Mouse (Mus musculus) kidney, embryonic 16.5 days (tissue): ENCODE results near the gene Chd9. TPM values are rescaled to one million over a fixed set of nuclear protein-coding genes. Genes with fewer than 3 reads are reported as not detected.

ENCODE experiments used
- ATAC-seq: fragments of 200-750 bp; cut with Nextera tagmentation; 2 replicates; pipeline ENCODE4 v1.8.0; 2017; ENCODE audit warnings: moderate TSS enrichment; ENCODE audit not compliant: low FRiP score, low TSS enrichment
- H3K27ac ChIP-seq: fragments of 300-500 bp; sonication (generic); 2 replicates; pipeline ENCODE4 v1.5.1; 2014; ENCODE audit warnings: low read length
- H3K27me3 ChIP-seq: fragments of 300-500 bp; sonication (generic); 2 replicates; pipeline ENCODE4 v1.6.1; 2014; ENCODE audit warnings: low read length, control low read depth, mixed read lengths; ENCODE audit not compliant: insufficient read depth
- H3K36me3 ChIP-seq: fragments of 300-500 bp; sonication (generic); 2 replicates; pipeline ENCODE4 v1.6.1; 2014; ENCODE audit warnings: low read length, control low read depth, mixed read lengths; ENCODE audit not compliant: insufficient read depth
- H3K4me1 ChIP-seq: fragments of 300-500 bp; sonication (generic); 2 replicates; pipeline ENCODE4 v1.6.1; 2014; ENCODE audit warnings: low read length, control low read depth, mixed read lengths; ENCODE audit not compliant: insufficient read depth
- H3K4me2 ChIP-seq: fragments of 300-500 bp; sonication (generic); replicated peaks from 2 replicates; pipeline ENCODE4 v1.6.1; 2014; ENCODE audit warnings: low read depth, low read length
- H3K4me3 ChIP-seq: fragments of 300-500 bp; sonication (generic); 2 replicates; pipeline ENCODE4 v1.5.1; 2014; ENCODE audit warnings: mild to moderate bottlenecking, low read length
- H3K9ac ChIP-seq: fragments of 300-500 bp; sonication (generic); replicated peaks from 2 replicates; pipeline ENCODE4 v1.6.1; 2014; ENCODE audit warnings: low read length
- H3K9me3 ChIP-seq: fragments of 300-500 bp; sonication (generic); 2 replicates; pipeline ENCODE4 v1.6.1; 2016; ENCODE audit warnings: low read length, control low read depth
- whole genome bisulfite sequencing: fragments of 180-500 bp; shearing (Covaris S2); extraction: QIAGEN DNeasy Blood & Tissue Kit; methylation state at CpG from one replicate; pipeline ENCODE4 v1.1.7; 2014; 5-methylcytosine and 5-hydroxymethylcytosine counted together
- polyA plus RNA-seq: library from polyadenylated mRNA; unstranded; fragments of >200 nt; fragmentation: Nextera tagmentation; extraction: Ambion mirVana; gene quantifications from 2 replicates; pipeline ENCODE4 v1.2.1, GENCODE M21; 2015

Chd9 gene
- polyA plus RNA-seq, 1 experiment from 2014 or later = 88.1 TPM

- H3K36me3 ChIP-seq = peaks cover 14% of the 10 kb centered on the region
- no peak overlapping the region for H3K4me3 ChIP-seq
- no peaks in the 10 kb centered on the region for H3K4me1 ChIP-seq
- no peaks in the 10 kb centered on the region for H3K27me3 ChIP-seq
- no peak overlapping the region for H3K4me2 ChIP-seq
- H3K9ac ChIP-seq = no peak overlapping the region
- H3K27ac ChIP-seq = no peak overlapping the region
- no peak for ATAC-seq
- 94% methylated on average over 12 of the region's 12 CpGs for WGBS
- H3K9me3 ChIP-seq = no peaks in the 10 kb centered on the region
Measured at GRCm38 (mm10) chr8:91077077-91077867, 249.1 kb downstream of the Chd9 start.

DNA sequence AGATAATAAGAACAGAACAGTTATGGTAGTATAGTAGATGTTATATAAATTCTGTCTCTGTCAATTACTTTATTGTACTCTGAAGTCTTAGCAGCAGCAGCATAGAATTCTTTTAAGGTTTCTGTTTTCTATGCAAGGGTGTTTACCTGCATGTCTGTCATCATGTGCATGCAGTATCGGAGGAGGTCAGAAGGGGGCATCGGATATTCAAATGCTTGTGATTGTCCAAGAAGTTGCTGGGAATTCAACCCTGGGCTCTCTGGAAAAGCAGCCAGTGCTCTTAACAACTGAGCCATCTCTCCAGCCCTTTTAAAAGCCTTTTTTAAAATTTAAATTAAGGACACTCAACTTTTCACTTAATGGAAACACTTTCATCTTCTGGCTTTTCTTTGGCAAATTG lies 251.5 kb downstream of the Chd9 start:
- no peaks in the 10 kb centered on the region for H3K4me1 ChIP-seq
- no peaks in the 10 kb centered on the region for H3K27me3 ChIP-seq
- 94% methylated on average over 2 of the region's 2 CpGs for WGBS
- no peak for ATAC-seq
- no peak overlapping the region for H3K4me2 ChIP-seq
- no peak overlapping the region for H3K4me3 ChIP-seq
- H3K9ac ChIP-seq = no peak overlapping the region
- peaks cover 17% of the 10 kb centered on the region for H3K36me3 ChIP-seq
- H3K9me3 ChIP-seq = no peaks in the 10 kb centered on the region
- no peak overlapping the region for H3K27ac ChIP-seq

DNA sequence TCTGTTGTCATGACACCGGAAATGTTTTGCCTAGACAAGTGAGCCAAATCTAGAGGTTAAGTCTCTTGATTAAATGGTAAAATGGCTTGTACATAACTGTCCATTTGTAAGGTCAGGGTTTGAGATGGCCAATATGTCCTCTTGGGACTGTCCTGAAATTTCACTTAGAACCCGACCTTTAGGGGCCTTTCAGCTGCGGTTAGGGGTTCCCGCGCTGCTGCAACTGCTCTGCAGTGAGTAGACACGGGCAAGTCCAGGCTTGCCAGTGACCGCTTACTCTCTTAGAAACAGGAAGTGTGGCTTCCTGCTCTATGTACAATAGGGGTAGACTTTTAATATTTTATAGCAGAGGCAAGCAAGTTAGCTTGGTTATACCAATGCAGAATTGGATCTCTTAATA lies 253.8 kb downstream of the Chd9 start:
- Histone ChIP-seq H3K9ac (no peak overlapping the region), H3K36me3 (peaks cover 24% of the 10 kb centered on the region), H3K27ac (peak overlapping the region; percentile 8; the same call in 1 of the 2 replicates)

DNA sequence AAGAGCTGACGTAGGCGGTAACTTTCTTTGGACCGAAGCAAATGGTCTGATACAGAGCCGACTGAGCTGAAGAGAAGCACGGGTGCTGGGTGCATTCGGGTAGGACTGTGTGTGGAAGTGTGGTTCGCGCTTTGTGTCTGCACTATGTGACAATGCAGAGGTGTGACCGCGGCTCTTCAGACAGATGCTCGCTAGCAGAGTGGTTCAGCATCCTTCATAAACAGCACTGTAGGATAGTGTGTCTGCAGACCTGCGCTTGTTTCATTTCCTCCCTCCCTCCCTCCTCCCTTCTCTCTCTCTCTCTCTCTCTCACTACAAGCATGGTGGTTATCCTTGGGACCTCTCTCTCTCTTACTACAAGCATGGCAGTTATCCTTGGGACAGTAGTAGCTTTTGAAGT lies 254.3 kb downstream of the Chd9 start:
- H3K4me2 ChIP-seq = no peak overlapping the region
- WGBS = 85% methylated on average over 12 of the region's 12 CpGs
- no peaks in the 10 kb centered on the region for H3K4me1 ChIP-seq
- no peak overlapping the region for H3K27ac ChIP-seq
- ATAC-seq = no peak
- H3K27me3 ChIP-seq = no peaks in the 10 kb centered on the region
- H3K36me3 ChIP-seq = peaks cover 26% of the 10 kb centered on the region
- no peak overlapping the region for H3K4me3 ChIP-seq
- H3K9me3 ChIP-seq = no peaks in the 10 kb centered on the region
- H3K9ac ChIP-seq = no peak overlapping the region

More for the DNA sequence above, 253.8 kb downstream of the Chd9 start:
- peak; percentile 70; the same call in 1 of the 2 replicates for ATAC-seq
- whole genome bisulfite sequencing = 65% methylated on average over 7 of the region's 7 CpGs
- H3K9me3 ChIP-seq = no peaks in the 10 kb centered on the region
- no peak overlapping the region for H3K4me2 ChIP-seq
- H3K27me3 ChIP-seq = no peaks in the 10 kb centered on the region
- no peak overlapping the region for H3K4me3 ChIP-seq
- H3K4me1 ChIP-seq = no peaks in the 10 kb centered on the region

GRCm38 (mm10) chr8:91088452-91088851 lies 260.3 kb downstream of the Chd9 start:
- Histone ChIP-seq H3K4me1 (no peaks in the 10 kb centered on the region), H3K4me3 (no peak overlapping the region), H3K27ac (no peak overlapping the region), H3K4me2 (no peak overlapping the region), H3K9ac (no peak overlapping the region), H3K36me3 (peaks cover 36% of the 10 kb centered on the region), H3K27me3 (no peaks in the 10 kb centered on the region), H3K9me3 (no peaks in the 10 kb centered on the region)
- WGBS = 93% methylated on average over 7 of the region's 7 CpGs
- no peak for ATAC-seq

DNA sequence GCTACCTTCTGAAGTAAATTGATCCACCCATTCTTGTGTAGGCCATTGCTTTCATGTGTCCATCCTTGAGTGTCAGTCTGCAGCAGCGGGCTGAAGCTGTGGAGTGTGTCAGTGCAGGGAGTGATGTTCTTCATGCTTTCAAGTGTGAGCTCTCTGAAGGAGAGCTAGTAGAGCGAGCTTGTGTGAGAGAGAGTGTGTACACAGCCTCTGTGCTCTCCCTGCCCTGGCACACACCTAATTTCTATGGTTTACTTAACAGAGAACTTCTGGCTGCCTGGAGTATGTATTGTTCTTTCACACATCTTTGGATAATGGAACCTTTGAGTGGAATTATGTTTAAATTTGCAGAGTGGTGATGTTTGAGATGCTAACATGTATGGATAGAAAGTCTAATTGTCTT lies 261.4 kb downstream of the Chd9 start:
- no peak for ATAC-seq
- Histone ChIP-seq H3K27ac (no peak overlapping the region), H3K4me1 (0 out of 2 replicates have a peak, but pooled peaks cover 4% of the 10 kb centered on the region), H3K27me3 (no peaks in the 10 kb centered on the region), H3K4me3 (no peak overlapping the region), H3K9ac (no peak overlapping the region), H3K9me3 (no peaks in the 10 kb centered on the region), H3K4me2 (no peak overlapping the region), H3K36me3 (peaks cover 36% of the 10 kb centered on the region)
- WGBS = 84% methylated on average over 2 of the region's 2 CpGs

DNA sequence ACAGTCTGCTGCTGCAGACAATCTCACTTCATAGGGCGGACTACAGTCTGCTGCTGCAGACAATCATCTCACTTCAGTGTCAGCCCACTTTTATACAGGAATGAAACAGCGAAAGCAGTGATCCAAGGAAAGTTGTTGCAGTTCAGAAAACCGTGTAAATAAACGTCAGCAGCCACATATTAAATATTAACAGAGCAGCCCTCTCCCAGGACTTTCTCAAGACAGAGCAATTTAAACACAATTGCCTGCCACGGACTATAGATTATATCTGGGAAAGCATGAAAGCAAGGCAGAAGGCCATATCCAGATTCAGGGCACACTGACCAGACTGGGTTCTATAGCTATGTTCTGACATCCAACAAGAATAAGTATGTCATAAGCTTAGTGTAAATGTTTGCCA lies 266.0 kb downstream of the Chd9 start:
- Histone ChIP-seq H3K36me3 (peaks cover 33% of the 10 kb centered on the region), H3K9me3 (no peaks in the 10 kb centered on the region), H3K27me3 (no peaks in the 10 kb centered on the region), H3K4me1 (0 out of 2 replicates have a peak, but pooled peaks cover 5% of the 10 kb centered on the region), H3K27ac (peak overlapping the region; percentile 88), H3K9ac (no peak overlapping the region), H3K4me2 (no peak overlapping the region), H3K4me3 (no peak overlapping the region)
- WGBS = 64% methylated on average over 5 of the region's 5 CpGs
- peak; percentile 76 for ATAC-seq

DNA sequence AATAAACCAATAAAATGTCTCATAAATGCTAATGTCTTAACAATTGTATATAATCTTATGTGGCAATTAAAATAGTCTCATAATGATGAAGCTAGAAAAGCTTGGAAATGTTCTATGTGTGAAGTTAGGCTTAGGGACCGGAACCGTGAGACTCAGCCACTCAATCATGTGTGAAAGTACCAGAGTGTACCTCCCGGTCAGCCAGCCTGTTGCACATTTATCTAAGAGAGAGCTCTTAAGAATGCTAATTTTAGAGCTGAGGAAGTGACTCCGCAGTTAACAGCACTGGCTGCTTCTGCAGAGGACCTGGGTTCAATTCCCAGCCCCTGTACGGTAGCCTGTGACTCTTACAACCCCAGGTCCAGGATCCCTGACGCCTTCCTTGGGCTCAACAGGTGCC lies 270.0 kb downstream of the Chd9 start:
- Histone ChIP-seq H3K9me3 (no peaks in the 10 kb centered on the region), H3K27me3 (no peaks in the 10 kb centered on the region), H3K4me3 (no peak overlapping the region), H3K27ac (no peak overlapping the region; the same call in 1 of the 2 replicates), H3K4me2 (no peak overlapping the region), H3K36me3 (peaks cover 39% of the 10 kb centered on the region), H3K4me1 (0 out of 2 replicates have a peak, but pooled peaks cover 5% of the 10 kb centered on the region), H3K9ac (no peak overlapping the region)
- no peak for ATAC-seq
- 75% methylated on average over 6 of the region's 6 CpGs for WGBS
